Mouse (Mus musculus): ENCODE measurements around the gene Ssr2. TPM values are rescaled to one million over a fixed set of nuclear protein-coding genes. Genes with fewer than 3 reads are reported as not detected.

Gene Ssr2
- polyA plus RNA-seq, 1 experiment from 2014 or later, result 384 TPM

- Histone ChIP-seq H3K36me3 (ENCODE audit: insufficient read depth, low read length) (no peaks in the 10 kb centered on the region; the same call in 1 of the 2 replicates), H3K27me3 (replicated peaks; ENCODE audit: insufficient read depth, low read length) (no peaks in the 10 kb centered on the region), H3K4me3 (ENCODE audit: low read depth, low read length) (no peak overlapping the region), H3K4me1 (ENCODE audit: insufficient read depth, low read depth, low read length) (no peaks in the 10 kb centered on the region; the same call in none of the 2 replicates), H3K9ac (replicated peaks; ENCODE audit: low read depth) (no peak overlapping the region), H3K27ac (ENCODE audit: low read length) (no peak overlapping the region), H3K4me2 (replicated peaks; ENCODE audit: low read depth, low read length) (no peak overlapping the region), H3K9me3 (ENCODE audit: low read length) (no peaks in the 10 kb centered on the region)
- DNase-seq (ENCODE audit: low spot score) (no peak), ATAC-seq (no peak)
- TF ChIP-seq CTCF (IDR thresholded peaks at IDR 0.05) (no peak), EP300 (IDR thresholded peaks at IDR 0.05) (no peak)
- 60% methylated on average over 4 of the region's 4 CpGs for WGBS
Observed at GRCm38 (mm10) chr3:88609066-88609465, 33.4 kb downstream of the Ssr2 start.

- H3K9ac ChIP-seq (replicated peaks; ENCODE audit: low read depth), result no peak overlapping the region
- ATAC-seq (no peak), DNase-seq (ENCODE audit: low spot score) (no peak)
- H3K4me1 ChIP-seq (ENCODE audit: insufficient read depth, low read depth, low read length), result peaks cover 9% of the 10 kb centered on the region
- no peaks in the 10 kb centered on the region; the same call in 1 of the 2 replicates for H3K36me3 ChIP-seq (ENCODE audit: insufficient read depth, low read length)
- H3K4me2 ChIP-seq (replicated peaks; ENCODE audit: low read depth, low read length), result no peak overlapping the region
- no peak overlapping the region for H3K27ac ChIP-seq (ENCODE audit: low read length)
- WGBS, result 69% methylated on average over 8 of the region's 8 CpGs
- H3K9me3 ChIP-seq (ENCODE audit: low read length), result no peaks in the 10 kb centered on the region
- no peaks in the 10 kb centered on the region for H3K27me3 ChIP-seq (replicated peaks; ENCODE audit: insufficient read depth, low read length)
- TF ChIP-seq EP300 (IDR thresholded peaks at IDR 0.05) (no peak), CTCF (IDR thresholded peaks at IDR 0.05) (no peak)
- H3K4me3 ChIP-seq (ENCODE audit: low read depth, low read length), result no peak overlapping the region
Observed at GRCm38 (mm10) chr3:88614418-88614817, 38.7 kb downstream of the Ssr2 start.

- H3K27ac ChIP-seq (ENCODE audit: low read length), result peak overlapping the region; percentile 57; the same call in 1 of the 2 replicates
- H3K36me3 ChIP-seq (ENCODE audit: insufficient read depth, low read length), result no peaks in the 10 kb centered on the region; the same call in 1 of the 2 replicates
- no peaks in the 10 kb centered on the region for H3K27me3 ChIP-seq (replicated peaks; ENCODE audit: insufficient read depth, low read length)
- ATAC-seq, result peak; percentile 81
- 60% methylated on average over 5 of the region's 5 CpGs for WGBS
- H3K4me1 ChIP-seq (ENCODE audit: insufficient read depth, low read depth, low read length), result peaks cover 9% of the 10 kb centered on the region
- H3K4me3 ChIP-seq (ENCODE audit: low read depth, low read length), result no peak overlapping the region
- no peaks in the 10 kb centered on the region for H3K9me3 ChIP-seq (ENCODE audit: low read length)
- TF ChIP-seq EP300 (IDR thresholded peaks at IDR 0.05) (no peak), CTCF (IDR thresholded peaks at IDR 0.05) (no peak)
- no peak overlapping the region for H3K9ac ChIP-seq (replicated peaks; ENCODE audit: low read depth)
- no peak overlapping the region for H3K4me2 ChIP-seq (replicated peaks; ENCODE audit: low read depth, low read length)
- peak; percentile 84 for DNase-seq (ENCODE audit: low spot score)
Observed at GRCm38 (mm10) chr3:88615117-88615516, 39.4 kb downstream of the Ssr2 start.

- H3K4me1 ChIP-seq (ENCODE audit: insufficient read depth, low read depth, low read length), result peaks cover 9% of the 10 kb centered on the region
- peak; percentile 54 for ATAC-seq
- H3K9ac ChIP-seq (replicated peaks; ENCODE audit: low read depth), result no peak overlapping the region
- no peaks in the 10 kb centered on the region for H3K9me3 ChIP-seq (ENCODE audit: low read length)
- H3K4me2 ChIP-seq (replicated peaks; ENCODE audit: low read depth, low read length), result peak overlapping the region; percentile 40
- H3K4me3 ChIP-seq (ENCODE audit: low read depth, low read length), result peak overlapping the region; percentile 23
- H3K27me3 ChIP-seq (replicated peaks; ENCODE audit: insufficient read depth, low read length), result no peaks in the 10 kb centered on the region
- 31% methylated on average over 9 of the region's 9 CpGs for WGBS
- H3K27ac ChIP-seq (ENCODE audit: low read length), result peak overlapping the region; percentile 60
- TF ChIP-seq EP300 (IDR thresholded peaks at IDR 0.05) (no peak; the same call in 1 of the 2 replicates), CTCF (IDR thresholded peaks at IDR 0.05) (no peak)
- peak; percentile 87 for DNase-seq (ENCODE audit: low spot score)
- H3K36me3 ChIP-seq (ENCODE audit: insufficient read depth, low read length), result no peaks in the 10 kb centered on the region; the same call in 1 of the 2 replicates
Observed at GRCm38 (mm10) chr3:88615902-88616391, 40.3 kb downstream of the Ssr2 start.

GRCm38 (mm10) chr3:88616951-88617500 lies 41.4 kb downstream of the Ssr2 start:
- Histone ChIP-seq H3K27ac (ENCODE audit: low read length) (no peak overlapping the region), H3K9ac (replicated peaks; ENCODE audit: low read depth) (no peak overlapping the region)

GRCm38 (mm10) chr3:88618074-88618871 lies 42.6 kb downstream of the Ssr2 start:
- Histone ChIP-seq H3K4me2 (replicated peaks; ENCODE audit: low read depth, low read length) (no peak overlapping the region), H3K36me3 (ENCODE audit: insufficient read depth, low read length) (no peaks in the 10 kb centered on the region; the same call in 1 of the 2 replicates), H3K4me3 (ENCODE audit: low read depth, low read length) (no peak overlapping the region), H3K27ac (ENCODE audit: low read length) (no peak overlapping the region), H3K9me3 (ENCODE audit: low read length) (no peaks in the 10 kb centered on the region), H3K4me1 (ENCODE audit: insufficient read depth, low read depth, low read length) (peaks cover 12% of the 10 kb centered on the region), H3K9ac (replicated peaks; ENCODE audit: low read depth) (no peak overlapping the region), H3K27me3 (replicated peaks; ENCODE audit: insufficient read depth, low read length) (no peaks in the 10 kb centered on the region)
- TF ChIP-seq EP300 (IDR thresholded peaks at IDR 0.05) (no peak), CTCF (IDR thresholded peaks at IDR 0.05) (no peak)
- ATAC-seq (no peak), DNase-seq (ENCODE audit: low spot score) (no peak)
- WGBS, result 69% methylated on average over 8 of the region's 8 CpGs

More at GRCm38 (mm10) chr3:88616951-88617500, 41.4 kb downstream of the Ssr2 start:
- ATAC-seq, result no peak
- H3K9me3 ChIP-seq (ENCODE audit: low read length), result no peaks in the 10 kb centered on the region
- 0 out of 2 replicates have a peak overlapping the region, but pooled peaks have one; percentile 23 for H3K4me3 ChIP-seq (ENCODE audit: low read depth, low read length)
- H3K36me3 ChIP-seq (ENCODE audit: insufficient read depth, low read length), result no peaks in the 10 kb centered on the region; the same call in 1 of the 2 replicates
- peaks cover 11% of the 10 kb centered on the region for H3K4me1 ChIP-seq (ENCODE audit: insufficient read depth, low read depth, low read length)
- H3K4me2 ChIP-seq (replicated peaks; ENCODE audit: low read depth, low read length), result peak overlapping the region; percentile 40
- peak; percentile 31 for DNase-seq (ENCODE audit: low spot score)
- TF ChIP-seq EP300 (IDR thresholded peaks at IDR 0.05), result no peak
- no peak for TF ChIP-seq CTCF (IDR thresholded peaks at IDR 0.05)
- H3K27me3 ChIP-seq (replicated peaks; ENCODE audit: insufficient read depth, low read length), result no peaks in the 10 kb centered on the region
- WGBS, result 71% methylated on average over 3 of the region's 3 CpGs

Measured in lung, postnatal 0 days (tissue).